Mouse (Mus musculus) layer of hippocampus, postnatal 25 days (tissue): ENCODE measurements at regions not wholly inside any gene's neighbourhood (a gene's known extent, or its start where the extent isn't known, plus 50 kb on each side); places are given as distances from the start of the nearest gene placed in this dataset.

Experiments used
- DNase-seq, 2 experiments: peaks; one replicate each; pipeline ENCODE4 v3.0.0; 2022; ENCODE audit warnings: mixed read lengths in 2 of 2, low spot score in 1 of 2; ENCODE audit errors: extremely low spot score in 1 of 2

DNA sequence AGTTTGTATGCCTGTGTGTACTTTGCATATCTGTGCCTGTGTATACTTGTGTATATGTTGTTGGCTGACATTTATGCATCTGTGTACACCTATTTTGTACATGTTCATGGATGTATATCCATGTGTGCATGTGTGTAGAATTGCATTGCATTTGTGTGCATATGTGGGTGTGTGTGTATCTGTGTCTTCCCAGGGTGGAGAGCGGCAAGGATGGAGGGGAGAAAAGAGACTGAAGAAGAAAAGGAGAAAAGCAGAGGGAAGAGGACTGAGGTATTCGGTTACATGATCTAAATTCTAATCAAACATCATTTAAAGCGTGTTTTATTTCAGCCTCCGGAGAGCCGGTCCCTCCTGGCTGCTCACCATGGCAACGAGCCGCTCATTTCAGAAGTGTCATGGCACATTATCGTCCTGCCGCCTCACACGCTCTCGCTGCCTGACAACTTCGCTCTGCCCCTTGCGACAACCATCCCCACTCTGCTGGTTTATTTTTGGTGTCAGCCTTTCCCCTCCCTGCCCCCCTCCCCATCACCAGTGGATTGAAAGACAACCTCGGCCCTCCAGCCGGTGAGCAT, 58.6 kb downstream of the Mrm1 start:
- peak; percentile 43 to 48 for DNase-seq

DNA sequence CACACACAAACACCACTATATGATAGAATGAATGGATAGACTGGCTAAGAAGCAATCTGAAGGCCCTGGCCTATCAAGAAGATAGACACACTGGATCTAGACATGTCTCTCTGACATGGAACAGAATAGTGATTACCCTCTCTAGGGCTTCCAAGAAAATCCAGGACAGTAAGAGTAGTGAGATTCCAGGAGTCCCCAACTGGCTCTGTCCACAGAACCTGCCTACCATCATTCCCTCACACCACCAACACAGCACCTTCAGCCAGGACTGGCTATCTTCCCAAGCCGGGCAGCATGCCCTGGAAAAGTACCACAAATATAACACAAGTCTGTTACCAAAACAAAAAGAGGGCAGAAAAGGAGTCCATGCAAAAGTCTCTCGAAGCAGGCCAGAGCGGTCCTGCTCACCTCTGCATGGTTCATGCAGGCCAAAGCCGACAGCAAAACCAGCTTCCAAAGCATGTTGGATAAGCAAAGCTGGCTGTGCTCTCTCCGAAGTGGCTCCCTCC, 59.8 kb downstream of the Mrm1 start:
- peak in 1 of 2 experiments; percentile 42 for DNase-seq

DNA sequence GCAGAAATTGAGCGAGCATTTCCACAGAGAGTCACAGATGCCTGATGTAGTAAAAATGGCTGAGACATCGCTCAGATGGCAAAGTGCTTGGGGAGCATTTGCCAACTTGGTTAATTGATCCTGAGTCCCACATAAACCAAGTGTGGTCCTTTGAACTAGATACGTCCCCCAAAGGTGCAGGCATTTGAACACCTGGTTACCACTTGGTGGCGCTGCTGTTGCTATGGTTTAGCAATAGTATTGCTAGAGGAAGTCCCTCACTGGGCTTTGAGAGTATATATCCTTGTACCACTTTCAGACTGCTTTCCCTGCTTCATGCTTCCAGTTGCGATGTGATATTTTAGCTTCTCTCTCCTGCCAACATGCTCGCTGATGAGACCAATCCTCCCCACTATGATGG, 67.3 kb downstream of the Mrm1 start:
- peak in 1 of 2 experiments; percentile 16 for DNase-seq

DNA sequence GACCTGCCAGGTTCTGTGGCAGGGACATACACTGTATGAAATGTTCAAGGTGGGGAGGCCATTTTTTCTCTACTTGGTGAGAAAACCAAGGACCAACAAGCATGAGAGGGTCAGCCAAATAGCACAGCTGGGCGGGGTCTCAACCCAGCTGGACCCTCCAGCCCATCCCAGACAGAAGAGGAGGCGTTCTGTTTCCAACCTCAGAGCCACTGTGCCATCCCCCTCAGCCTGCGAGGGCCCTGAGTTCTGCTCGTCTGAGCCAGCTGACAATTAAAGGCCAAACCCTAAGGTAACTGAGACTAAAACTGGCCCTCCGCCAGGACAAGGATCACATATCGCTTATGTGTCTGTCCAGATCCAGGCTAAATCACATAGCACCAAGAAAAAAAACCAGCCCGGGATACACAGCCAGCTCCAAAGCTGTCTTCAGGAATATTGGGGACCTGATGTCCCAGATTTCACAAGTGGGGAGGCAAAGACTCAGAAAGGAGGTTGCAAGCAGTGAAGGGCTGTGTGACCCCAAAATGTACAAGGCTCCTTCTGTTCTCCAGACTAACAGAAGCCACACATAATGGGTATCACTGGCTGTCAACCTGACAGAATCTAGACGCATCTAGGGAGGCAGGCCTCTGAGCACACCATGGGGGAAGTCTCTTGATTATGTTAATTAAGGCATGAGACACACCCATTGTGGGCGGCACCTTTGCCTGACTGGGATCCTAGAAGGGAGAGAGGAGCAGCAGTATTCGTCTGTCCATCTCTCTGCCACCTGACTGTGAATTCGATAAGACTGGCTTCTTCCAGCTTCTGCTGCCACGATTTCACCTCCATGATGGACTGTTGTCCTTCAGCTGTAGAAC, 69.6 kb downstream of the Mrm1 start:
- no peak for DNase-seq

DNA sequence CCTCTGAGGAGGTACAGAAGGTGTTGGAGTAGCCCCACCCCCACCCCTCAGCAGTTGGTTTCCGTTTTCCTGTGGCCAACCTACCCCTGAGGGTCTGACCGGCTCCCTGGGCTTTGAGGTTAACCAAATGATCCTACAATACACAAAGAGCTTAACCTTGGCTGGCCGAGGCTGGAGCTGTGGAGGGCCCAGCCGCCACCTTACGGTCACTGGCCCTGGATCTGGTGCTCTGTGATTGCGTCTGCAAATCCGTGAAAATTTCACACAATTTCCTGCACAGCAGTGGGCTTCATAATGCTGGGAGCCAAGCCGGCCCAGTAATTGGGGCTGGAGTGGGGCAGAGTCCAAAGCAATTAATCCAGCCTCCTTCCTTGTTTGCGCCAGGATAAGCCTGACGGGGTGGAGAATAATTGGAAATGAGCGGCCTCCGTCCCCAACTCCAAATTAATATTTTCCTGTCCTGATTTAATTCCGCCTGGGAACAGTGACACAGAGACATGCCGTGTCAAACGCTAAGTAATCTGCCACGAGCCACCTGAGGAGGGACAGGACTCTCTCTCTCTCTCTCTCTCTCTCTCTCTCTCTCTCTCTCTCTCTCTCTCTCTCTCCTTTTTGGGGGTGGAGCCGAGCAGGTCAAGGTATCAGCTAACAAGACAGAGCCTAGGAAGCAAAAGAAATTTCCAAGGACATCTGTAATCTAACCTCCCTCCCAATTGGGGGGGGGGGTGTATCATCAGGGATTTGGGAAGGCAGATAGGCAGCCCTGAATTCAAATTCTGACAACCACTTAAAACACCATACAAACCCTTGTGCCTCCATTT, 80.3 kb downstream of the Mrm1 start:
- no peak for DNase-seq

DNA sequence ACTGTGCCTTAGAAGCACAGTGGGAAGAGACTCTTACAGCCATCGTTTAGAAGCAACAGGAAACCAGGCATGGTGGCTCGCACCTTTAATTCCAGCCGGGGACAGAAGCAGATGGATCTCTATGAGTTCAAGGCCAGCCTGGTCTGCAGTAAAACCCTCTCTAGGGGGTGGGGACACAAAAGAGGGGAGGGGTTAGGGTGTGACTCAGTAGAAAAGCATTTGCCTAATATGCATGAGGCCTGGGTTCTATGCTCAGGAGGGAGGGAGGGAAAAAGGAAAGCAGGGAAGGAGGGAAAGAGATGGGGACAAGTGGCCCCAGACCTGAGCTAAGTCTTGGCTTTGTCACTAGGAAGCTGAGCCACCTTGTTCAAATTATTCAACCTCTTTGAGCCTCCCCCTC, 81.2 kb downstream of the Mrm1 start:
- DNase-seq, result no peak

DNA sequence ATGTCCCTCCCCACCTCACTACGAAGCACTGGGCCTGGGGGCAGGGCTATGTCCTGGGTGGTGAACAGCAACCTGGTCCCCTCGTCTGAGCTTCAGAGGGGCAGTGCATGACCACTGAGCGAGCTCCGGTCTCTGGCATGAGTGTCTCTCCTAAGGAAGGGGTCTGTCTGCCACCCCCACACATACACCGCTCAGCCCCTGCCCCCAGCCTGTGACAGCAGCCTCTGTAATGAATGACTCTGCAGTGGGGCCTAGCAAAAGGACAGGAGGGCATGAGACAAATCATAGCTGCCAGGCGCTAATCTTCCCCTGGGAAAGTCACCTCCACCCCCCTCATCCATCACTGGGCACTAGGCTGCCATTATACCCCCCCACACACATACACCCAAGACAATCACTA, 87.4 kb downstream of the Mrm1 start:
- no peak for DNase-seq

DNA sequence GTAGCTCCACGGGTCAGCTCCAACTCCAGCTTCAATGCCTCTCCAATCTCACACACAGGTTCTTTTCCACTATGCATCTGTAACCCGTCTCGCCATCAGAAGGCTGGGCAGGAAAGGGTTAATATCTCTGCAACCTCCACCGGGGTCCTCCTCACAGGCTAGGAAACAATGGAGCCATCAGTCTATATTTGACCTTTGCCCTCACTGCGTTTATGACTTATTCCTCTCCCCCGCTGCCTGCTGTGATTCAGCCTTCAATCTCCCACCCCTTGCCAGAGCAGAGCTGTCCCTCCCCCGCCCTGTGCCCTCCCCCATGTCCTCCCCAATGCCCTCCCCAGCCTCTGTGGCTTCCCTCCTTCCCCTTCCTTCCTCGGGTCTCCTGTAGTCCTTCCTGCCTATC, 89.1 kb downstream of the Mrm1 start:
- no peak for DNase-seq

DNA sequence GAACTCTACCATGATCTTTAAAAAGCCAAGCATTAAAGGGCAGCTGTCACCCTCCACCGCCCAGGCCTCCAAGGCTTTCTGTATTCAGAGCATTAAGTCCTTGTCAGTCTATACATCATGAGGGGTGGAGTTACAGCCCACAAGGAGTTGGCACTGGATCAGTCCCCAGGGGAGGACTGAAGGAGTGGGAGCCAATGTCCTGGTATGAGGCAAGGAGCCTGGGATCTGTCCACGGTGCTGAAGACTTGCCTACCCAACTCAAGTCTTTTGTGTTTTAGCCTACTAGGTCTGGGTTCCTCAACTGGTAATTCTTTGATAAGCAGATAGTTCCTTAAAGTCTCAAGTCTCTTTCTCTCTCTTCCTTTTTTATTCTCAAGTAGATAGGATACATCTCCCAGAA, 90.1 kb downstream of the Mrm1 start:
- no peak for DNase-seq

DNA sequence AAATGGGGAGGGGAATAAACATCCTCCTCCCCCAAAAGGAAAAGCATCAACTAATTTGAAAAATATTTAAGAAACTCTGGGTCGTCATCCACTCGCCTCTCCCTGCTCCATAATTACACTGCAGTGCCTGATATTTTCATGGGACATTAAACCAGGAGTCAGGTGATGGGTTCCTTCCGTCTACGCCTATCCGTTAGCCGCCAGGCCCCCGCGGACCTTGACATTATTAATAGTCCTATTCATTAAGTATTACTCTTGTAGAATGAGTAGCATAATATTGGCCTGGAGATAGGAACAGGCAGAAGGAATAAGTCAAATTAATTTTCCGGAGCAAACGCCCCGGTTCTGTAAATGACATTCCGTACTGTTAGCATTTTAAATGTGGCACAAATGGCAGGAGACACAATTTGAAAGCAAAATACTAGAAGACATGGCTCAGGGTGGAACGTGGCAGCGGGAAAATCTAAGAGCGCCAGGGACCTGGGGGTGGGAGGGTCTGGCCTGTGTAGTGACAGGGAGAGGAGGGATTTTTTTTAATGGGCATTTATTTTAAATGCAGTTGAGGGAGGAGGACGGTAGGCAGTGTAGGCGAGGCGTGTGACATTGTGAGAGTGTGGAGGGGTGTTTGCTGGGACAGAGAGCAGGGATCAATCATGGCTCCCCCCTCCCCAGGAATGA, 93.2 kb downstream of the Mrm1 start:
- no peak for DNase-seq

DNA sequence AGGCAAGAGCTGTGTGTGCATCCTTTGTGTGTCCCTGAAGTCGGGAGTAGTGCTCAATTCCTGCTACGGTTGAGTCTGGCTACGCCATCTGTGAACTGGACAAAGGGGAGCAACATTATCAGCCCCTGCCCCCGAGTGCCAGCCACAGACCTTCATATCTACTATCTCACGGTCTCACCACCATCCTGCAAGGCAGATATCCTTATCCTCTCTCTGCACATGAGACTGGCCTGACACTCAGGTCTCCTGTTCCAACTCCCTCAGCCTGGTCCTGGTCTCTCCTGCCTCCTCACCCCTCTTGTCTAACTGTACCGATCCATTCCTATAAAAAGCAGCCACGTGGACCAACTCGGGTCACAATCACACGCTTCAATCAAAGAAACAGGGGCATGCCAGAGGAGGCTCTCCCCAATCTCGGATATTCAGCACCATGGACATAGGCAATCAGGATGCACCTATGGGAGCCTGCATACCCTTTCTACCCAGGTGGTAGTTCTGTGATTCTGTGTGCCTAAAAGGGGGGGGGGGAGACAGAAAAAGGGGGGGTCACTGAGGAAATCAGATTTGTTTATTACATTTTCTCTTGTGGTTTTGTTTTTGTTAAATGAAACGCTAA, 94.0 kb downstream of the Mrm1 start:
- no peak for DNase-seq

DNA sequence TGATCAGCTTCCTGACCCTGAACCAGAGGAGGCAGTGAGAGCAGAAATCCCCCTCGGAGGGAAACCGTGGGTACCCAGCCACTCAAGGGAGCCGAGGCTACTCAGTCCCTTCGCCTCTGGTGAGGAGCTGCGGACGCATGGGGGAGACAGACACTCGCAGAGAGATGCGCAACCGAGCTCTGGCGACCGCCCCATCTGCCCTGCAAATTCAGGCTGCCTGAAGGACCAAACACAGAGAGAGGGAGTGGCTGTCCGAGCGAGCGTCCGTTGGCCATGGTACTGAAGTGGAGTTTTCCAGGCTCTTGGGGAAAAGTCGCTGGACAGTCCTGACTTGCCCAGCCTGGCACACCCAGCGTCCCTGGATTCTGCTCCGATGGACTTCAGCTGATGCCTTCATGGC, 95.2 kb downstream of the Mrm1 start:
- peak in 1 of 2 experiments; percentile 26 for DNase-seq

DNA sequence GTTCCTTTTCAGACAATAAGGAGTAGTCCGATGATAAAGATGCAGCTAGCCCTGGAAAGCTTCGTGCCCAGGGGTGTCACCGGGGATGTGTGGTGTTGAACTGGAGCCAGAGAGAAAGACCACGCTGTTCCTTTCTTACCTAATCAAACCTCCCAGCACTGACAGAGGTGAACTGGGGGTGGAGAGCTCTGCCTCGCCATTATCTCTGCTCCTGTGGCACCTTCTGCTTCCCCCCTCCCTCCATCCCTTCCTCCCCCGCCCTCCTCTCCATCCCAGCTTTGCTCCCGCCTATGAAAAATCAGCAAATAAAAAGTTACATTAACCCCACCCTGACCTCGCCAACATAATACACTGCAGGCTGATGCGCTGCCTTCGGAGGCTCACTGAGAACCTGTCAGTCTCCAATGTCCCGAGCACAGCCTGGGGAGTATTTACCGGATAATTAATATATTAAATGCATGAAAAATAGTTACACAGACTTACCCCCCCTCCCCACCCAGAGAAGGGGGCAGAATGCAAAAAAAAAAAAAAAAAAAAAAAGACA, 96.6 kb downstream of the Mrm1 start:
- no peak for DNase-seq

DNA sequence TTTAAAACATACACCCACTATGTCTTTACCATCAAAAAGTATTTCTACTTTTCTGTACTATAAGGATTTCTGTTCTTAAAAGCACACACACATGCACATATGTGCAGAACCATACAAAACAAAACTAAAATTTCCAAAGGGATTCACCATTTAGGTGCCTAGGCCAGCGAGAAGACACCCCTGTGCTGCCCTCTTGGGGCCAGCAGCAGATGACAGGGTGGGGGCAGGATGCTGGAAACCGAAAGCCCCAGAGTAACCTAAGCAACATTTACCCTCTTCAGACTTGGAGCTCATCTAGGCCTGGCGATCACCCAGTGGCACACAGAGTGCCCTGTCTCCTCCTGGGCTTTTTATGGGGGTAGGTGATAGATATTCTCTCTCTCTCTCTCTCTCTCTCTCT, 97.3 kb downstream of the Mrm1 start:
- DNase-seq, result no peak

DNA sequence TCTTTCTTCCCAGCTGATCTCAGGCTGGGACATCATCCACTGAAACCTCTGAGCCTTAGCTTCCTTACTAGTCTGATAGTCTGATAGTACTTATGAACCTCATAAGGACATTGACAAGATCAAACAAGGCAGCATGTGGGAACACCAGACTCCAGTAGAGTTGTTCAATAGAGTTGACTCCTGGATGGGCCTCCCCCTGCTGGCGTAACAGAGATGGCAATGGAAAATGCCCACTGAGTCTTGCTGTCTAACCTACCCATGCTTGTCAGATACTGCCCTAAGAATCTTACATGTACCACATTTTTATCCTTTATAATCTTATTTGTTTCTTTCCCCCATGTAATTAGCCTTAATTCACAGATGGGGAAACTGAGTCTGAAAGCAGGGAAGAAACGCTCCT, 98.2 kb downstream of the Mrm1 start:
- no peak for DNase-seq

DNA sequence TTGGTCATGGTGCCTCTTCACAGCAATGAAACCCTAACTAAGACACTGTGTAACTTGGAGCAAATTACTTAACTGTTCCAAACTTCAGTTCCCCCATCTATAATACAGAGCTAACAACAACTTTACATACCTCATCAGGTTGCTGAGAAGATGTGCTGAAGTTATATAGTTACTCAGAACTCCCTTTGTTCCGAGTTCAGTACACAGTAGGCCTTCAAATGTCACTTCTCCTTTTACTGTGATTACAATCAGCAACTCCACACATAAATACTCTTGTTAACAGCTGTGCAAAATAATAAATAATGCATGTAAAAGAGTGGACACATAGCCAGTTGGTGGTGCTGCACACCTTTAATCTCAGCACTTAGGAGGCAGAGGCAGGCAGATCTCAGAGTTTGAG, 99.5 kb downstream of the Mrm1 start:
- DNase-seq, result no peak

DNA sequence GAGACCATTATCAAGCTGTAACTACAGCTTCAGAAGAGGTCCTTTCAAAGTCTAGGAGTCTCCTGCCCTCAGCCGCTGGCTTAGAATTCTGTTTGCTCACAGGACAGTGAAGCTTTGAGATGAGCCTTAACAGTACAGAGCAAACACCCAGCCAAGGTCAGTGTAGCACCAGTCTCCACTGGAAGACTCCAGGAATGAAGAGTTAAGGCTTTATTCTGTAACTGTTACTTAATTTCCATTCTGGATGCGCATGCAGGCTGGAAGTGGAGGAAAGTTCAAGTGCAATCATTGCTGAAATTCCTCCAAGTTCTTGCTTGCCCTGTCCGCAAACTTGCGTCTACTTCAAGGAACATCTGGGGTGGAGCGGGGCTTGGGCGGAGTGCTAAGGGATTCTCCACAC, 106.6 kb downstream of the Mrm1 start:
- DNase-seq, result no peak

DNA sequence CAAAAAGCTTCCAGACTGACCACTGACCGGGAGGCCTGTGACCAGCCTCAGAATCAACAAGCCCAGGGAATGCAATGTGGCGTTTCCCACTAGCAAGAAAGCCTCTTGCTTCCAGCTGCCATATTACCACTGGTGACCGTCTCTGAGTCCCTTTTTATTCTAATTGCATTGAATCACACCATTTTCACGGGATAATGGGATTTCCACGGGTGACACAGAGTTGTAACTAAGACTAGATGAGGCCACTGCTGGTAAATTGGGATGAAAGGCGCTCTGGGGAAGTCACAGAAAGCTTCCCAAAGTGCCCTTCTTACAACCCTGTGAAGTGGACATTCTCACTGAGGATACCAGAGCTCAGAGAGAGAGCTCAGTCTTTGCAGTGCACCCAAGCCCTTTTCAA, 107.4 kb downstream of the Mrm1 start:
- DNase-seq, result no peak

DNA sequence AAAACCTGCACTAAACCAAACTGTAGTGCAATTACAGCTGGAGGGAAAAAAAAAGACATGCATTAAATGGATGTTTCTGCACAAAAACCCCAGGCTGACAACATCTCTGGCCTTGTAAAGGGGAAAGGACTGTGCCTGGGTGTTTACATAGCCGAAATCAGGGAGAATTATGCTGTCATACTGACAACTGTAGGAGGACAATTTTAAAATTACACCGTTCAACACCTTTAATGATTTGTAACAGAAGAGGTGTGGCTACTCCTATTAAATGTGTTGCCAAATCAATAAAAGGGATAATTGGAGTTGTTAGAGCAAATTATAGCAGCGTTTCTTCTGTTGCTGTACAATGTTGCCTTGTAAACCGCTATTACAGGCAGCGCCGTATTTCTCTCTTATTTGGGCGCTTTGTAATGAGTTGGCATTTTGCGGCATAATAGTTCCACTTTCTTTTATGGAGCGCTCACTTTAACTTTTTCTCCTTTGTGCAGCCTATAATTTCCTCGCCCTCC, 111.0 kb downstream of the Mrm1 start:
- no peak for DNase-seq

DNA sequence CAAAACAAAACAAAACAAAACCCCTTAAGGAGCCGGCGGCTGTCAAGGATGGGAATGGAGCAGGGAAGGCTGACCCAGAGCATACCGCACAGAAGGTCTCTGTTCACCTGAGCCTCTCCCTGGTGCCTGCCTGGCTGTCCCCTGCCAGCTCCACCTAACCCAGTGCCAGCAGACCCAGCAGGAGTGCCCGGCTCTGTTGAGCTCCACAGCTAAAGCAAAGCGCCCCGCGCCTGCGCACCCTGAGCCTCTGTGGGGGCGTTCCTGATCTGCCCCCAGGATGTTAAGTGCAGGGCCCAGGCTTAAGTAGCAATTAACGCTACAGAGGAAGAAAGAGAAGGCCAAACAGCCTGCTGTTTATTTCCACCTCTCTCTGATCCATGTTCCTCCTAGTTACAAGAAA, 111.5 kb downstream of the Mrm1 start:
- no peak for DNase-seq
